Mouse (Mus musculus): ENCODE data around the gene Sh3pxd2a.

- TF ChIP-seq CTCF (IDR thresholded peaks at IDR 0.05; ENCODE audit: low read depth) (no peak), EP300 (IDR thresholded peaks at IDR 0.05; ENCODE audit: low read depth) (no peak)
Measured at GRCm38 (mm10) chr19:47508191-47508590, 44.0 kb upstream of the Sh3pxd2a start.

All from liver, postnatal 0 days (tissue).